Mouse (Mus musculus): ENCODE results near the gene Idh1. TPM values are rescaled to one million over a fixed set of nuclear protein-coding genes. Genes with fewer than 3 reads are reported as not detected.

Gene Idh1
- polyA plus RNA-seq, 1 experiment from 2014 or later, result 436 TPM

DNA sequence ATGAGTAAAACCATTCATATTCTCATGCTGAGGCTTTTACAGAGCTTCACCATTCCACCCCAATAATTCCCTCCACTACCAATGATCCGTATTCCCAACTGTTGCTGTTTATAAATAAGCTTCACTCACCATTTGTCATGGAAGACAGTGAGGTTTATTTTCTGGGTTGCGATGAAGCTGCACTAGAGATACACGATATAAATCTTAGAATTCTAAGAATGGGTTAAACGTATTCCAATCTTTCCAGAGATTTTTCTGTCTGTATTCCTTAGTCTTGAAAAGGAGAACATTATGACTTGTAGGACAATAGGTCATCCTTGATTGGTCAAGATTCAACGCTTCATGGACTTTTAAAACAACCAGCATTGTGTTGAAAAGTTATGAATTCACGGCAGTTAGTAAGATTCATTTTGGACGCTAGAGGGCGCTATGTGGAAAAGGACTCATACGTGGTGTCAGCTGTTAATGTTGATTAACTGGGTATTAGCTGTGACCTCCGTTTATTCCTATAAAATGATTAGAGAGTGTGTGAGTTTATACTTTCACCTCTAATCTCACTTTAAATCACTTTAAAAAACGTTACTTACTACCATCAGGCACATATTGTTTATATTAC lies 6.6 kb downstream of the Idh1 start:
- Histone ChIP-seq H3K4me2 (replicated peaks; ENCODE audit: low read depth, low read length) (peak overlapping the region; percentile 57), H3K27me3 (ENCODE audit: control insufficient read depth, insufficient read depth, low read length) (no peaks in the 10 kb centered on the region), H3K27ac (ENCODE audit: low read depth, low read length) (peak overlapping the region; percentile 98; the same call in 1 of the 2 replicates), H3K9ac (ENCODE audit: low read depth, low read length) (peak overlapping the region; percentile 60), H3K9me3 (ENCODE audit: control insufficient read depth, low read length) (no peaks in the 10 kb centered on the region), H3K4me3 (ENCODE audit: low read depth, low read length) (peak overlapping the region; percentile 85), H3K36me3 (ENCODE audit: control insufficient read depth, insufficient read depth, low read length) (no peaks in the 10 kb centered on the region), H3K4me1 (replicated peaks; ENCODE audit: control insufficient read depth, insufficient read depth, low read length) (no peaks in the 10 kb centered on the region)
- DNase-seq (ENCODE audit: low spot score) (peak; percentile 89), ATAC-seq (ENCODE audit: low FRiP score) (no peak)
- WGBS, result 6% methylated on average over 11 of the region's 11 CpGs

DNA sequence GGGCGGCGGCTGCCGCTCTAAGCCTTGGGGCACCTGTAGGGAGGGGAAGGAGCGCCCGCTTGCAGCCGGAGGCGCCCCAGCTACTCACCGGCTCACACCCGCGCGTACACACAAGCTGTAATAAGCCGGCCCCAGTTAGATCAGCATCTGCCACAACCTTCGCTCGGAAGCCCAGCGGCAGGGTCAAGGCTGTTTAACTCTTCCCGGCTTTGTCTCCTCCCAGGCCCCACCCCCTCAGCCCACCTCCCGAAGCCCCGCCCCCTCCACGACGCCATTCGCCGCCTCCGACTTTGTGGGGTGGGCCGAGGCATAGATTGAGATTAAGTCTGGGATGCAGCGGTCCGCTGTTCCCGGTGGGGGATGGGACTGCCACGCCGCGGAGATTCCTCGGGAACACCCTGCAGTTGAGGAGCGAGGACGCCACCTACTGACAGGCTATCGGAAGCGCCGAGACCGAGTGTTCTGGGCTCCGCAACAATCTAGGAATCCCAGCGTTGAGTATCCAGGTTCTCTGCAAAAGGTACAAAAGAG lies 7.3 kb downstream of the Idh1 start:
- H3K27me3 ChIP-seq (ENCODE audit: control insufficient read depth, insufficient read depth, low read length), result no peaks in the 10 kb centered on the region
- peak overlapping the region; percentile 85 for H3K4me3 ChIP-seq (ENCODE audit: low read depth, low read length)
- no peaks in the 10 kb centered on the region for H3K4me1 ChIP-seq (replicated peaks; ENCODE audit: control insufficient read depth, insufficient read depth, low read length)
- H3K4me2 ChIP-seq (replicated peaks; ENCODE audit: low read depth, low read length), result peak overlapping the region; percentile 57
- peak; percentile 98 for DNase-seq (ENCODE audit: low spot score)
- peak overlapping the region; percentile 98 for H3K27ac ChIP-seq (ENCODE audit: low read depth, low read length)
- H3K36me3 ChIP-seq (ENCODE audit: control insufficient read depth, insufficient read depth, low read length), result no peaks in the 10 kb centered on the region
- WGBS, result under 1% methylated on average over 33 of the region's 39 CpGs
- ATAC-seq (ENCODE audit: low FRiP score), result peak; percentile 94
- H3K9ac ChIP-seq (ENCODE audit: low read depth, low read length), result peak overlapping the region; percentile 91
- no peaks in the 10 kb centered on the region for H3K9me3 ChIP-seq (ENCODE audit: control insufficient read depth, low read length)

DNA sequence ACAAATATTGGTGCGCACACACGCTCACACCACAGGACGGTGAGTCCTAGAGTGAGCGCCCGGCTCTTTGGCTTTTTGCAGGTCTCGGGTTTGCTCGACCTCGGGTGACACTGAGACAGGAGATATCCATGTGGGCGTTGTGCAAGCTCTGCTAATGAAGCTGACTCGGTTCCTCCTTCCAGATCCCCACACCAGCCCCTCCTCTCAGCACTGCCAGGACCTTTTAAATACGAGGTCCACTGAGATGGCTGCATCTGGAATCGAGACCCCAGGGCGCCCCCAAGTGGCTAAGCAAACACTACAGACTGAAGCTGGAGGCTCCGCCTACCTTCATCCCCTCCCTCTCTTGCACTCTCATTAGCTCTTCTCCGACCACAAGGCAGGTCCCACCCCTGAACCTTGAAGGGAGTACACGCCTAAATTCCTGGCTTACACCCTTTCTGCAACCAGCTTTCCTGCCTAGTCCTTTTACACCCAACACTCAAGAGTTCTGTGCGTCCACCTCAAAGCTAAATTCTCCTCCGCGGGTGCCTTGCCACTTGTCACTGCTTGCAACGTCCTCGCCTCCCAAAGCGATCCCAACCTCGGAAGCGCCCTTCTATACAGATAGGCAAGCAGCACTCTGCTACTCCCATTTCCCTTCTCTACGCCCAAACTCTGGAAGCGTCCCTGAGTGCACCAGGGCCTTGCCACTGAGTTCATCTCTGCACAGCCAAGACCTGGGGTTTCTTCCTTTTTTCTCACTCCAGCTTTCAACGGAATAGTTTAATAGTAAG lies 8.0 kb downstream of the Idh1 start:
- DNase-seq (ENCODE audit: low spot score), result peak; percentile 93
- Histone ChIP-seq H3K9ac (ENCODE audit: low read depth, low read length) (peak overlapping the region; percentile 91), H3K4me2 (replicated peaks; ENCODE audit: low read depth, low read length) (peak overlapping the region; percentile 42), H3K36me3 (ENCODE audit: control insufficient read depth, insufficient read depth, low read length) (no peaks in the 10 kb centered on the region), H3K9me3 (ENCODE audit: control insufficient read depth, low read length) (no peaks in the 10 kb centered on the region), H3K4me3 (ENCODE audit: low read depth, low read length) (peak overlapping the region; percentile 85), H3K27ac (ENCODE audit: low read depth, low read length) (peak overlapping the region; percentile 98), H3K27me3 (ENCODE audit: control insufficient read depth, insufficient read depth, low read length) (no peaks in the 10 kb centered on the region), H3K4me1 (replicated peaks; ENCODE audit: control insufficient read depth, insufficient read depth, low read length) (no peaks in the 10 kb centered on the region)
- WGBS, result 6% methylated on average over 27 of the region's 27 CpGs
- peak; percentile 86 for ATAC-seq (ENCODE audit: low FRiP score)

DNA sequence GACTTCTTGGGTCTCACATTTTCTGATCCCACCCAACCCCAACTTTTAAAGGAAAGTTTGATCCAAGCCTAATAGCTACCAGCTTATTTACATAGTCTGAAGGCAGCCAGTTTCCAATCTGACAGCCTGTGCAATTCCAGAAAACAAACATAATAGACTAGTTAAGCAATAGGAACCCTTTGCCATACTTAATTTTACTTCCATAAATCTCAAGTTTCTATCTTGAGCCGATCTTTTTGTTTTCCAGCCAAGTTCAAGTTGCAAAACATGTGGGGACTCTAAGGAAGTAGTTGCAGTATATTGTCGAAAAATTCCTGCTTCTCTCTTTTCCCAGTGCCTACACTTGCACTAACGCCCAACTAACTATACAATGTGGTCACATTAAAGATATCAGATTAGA lies 8.8 kb downstream of the Idh1 start:
- Histone ChIP-seq H3K4me3 (ENCODE audit: low read depth, low read length) (peak overlapping the region; percentile 85), H3K9me3 (ENCODE audit: control insufficient read depth, low read length) (no peaks in the 10 kb centered on the region), H3K27ac (ENCODE audit: low read depth, low read length) (no peak overlapping the region), H3K4me1 (replicated peaks; ENCODE audit: control insufficient read depth, insufficient read depth, low read length) (no peaks in the 10 kb centered on the region), H3K4me2 (replicated peaks; ENCODE audit: low read depth, low read length) (peak overlapping the region; percentile 42), H3K9ac (ENCODE audit: low read depth, low read length) (0 out of 2 replicates have a peak overlapping the region, but pooled peaks have one; percentile 16), H3K36me3 (ENCODE audit: control insufficient read depth, insufficient read depth, low read length) (peaks cover 2% of the 10 kb centered on the region; the same call in 1 of the 2 replicates), H3K27me3 (ENCODE audit: control insufficient read depth, insufficient read depth, low read length) (no peaks in the 10 kb centered on the region)
- ATAC-seq (ENCODE audit: low FRiP score) (no peak), DNase-seq (ENCODE audit: low spot score) (no peak)
- WGBS, result 78% methylated on average over 3 of the region's 3 CpGs

DNA sequence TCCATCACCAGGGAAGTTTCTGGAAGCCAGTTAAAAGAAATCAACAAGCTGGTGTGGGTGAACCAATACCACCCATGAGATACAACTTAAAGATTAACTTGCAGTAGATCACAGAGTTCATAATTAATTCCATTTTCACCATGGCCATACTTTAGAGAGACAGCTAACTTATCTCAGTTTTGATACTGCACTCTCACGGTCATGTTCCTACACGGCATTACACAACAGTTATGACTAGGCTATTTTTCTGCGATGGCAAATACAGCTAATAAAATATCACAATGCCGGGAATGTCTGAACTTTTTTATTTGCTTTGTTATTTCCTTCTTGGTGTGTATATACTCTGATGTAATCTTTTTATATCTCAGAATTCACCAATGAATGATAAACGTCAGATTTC lies 9.4 kb downstream of the Idh1 start:
- Histone ChIP-seq H3K27ac (ENCODE audit: low read depth, low read length) (no peak overlapping the region), H3K27me3 (ENCODE audit: control insufficient read depth, insufficient read depth, low read length) (no peaks in the 10 kb centered on the region)

DNA sequence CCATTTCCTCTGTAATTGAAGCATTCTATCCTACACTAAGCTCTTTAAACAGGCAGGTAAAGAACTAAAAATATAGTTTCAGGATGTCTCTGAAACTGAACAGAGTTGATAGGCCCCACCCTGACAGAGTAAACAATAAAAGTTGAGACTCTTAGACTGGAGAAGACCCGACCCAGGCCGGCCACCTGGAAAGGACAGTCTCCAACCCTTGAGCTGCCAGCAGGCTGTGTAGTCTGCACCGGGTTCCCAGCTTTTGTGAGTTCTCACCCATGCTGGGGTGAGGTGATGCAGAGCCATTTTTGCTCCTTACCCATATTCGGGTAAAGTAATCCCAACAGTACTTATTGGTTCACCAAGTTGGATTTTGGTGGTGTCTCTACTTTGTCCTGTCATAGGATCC lies 10.1 kb downstream of the Idh1 start:
- Histone ChIP-seq H3K4me1 (replicated peaks; ENCODE audit: control insufficient read depth, insufficient read depth, low read length) (no peaks in the 10 kb centered on the region), H3K9ac (ENCODE audit: low read depth, low read length) (no peak overlapping the region), H3K4me2 (replicated peaks; ENCODE audit: low read depth, low read length) (no peak overlapping the region), H3K36me3 (ENCODE audit: control insufficient read depth, insufficient read depth, low read length) (peaks cover 2% of the 10 kb centered on the region; the same call in 1 of the 2 replicates), H3K9me3 (ENCODE audit: control insufficient read depth, low read length) (no peaks in the 10 kb centered on the region), H3K27me3 (ENCODE audit: control insufficient read depth, insufficient read depth, low read length) (no peaks in the 10 kb centered on the region), H3K4me3 (ENCODE audit: low read depth, low read length) (no peak overlapping the region), H3K27ac (ENCODE audit: low read depth, low read length) (no peak overlapping the region)
- ATAC-seq (ENCODE audit: low FRiP score), result no peak
- DNase-seq (ENCODE audit: low spot score), result no peak
- WGBS, result 80% methylated on average over 4 of the region's 4 CpGs

More for the DNA sequence above, 9.4 kb downstream of the Idh1 start:
- Histone ChIP-seq H3K9ac (ENCODE audit: low read depth, low read length) (no peak overlapping the region), H3K4me3 (ENCODE audit: low read depth, low read length) (no peak overlapping the region), H3K9me3 (ENCODE audit: control insufficient read depth, low read length) (no peaks in the 10 kb centered on the region), H3K4me2 (replicated peaks; ENCODE audit: low read depth, low read length) (0 out of 2 replicates have a peak overlapping the region, but pooled peaks have one; percentile 4), H3K4me1 (replicated peaks; ENCODE audit: control insufficient read depth, insufficient read depth, low read length) (no peaks in the 10 kb centered on the region), H3K36me3 (ENCODE audit: control insufficient read depth, insufficient read depth, low read length) (peaks cover 2% of the 10 kb centered on the region; the same call in 1 of the 2 replicates)
- no peak for ATAC-seq (ENCODE audit: low FRiP score)
- no peak for DNase-seq (ENCODE audit: low spot score)
- WGBS, result 92% methylated on average over 5 of the region's 5 CpGs

DNA sequence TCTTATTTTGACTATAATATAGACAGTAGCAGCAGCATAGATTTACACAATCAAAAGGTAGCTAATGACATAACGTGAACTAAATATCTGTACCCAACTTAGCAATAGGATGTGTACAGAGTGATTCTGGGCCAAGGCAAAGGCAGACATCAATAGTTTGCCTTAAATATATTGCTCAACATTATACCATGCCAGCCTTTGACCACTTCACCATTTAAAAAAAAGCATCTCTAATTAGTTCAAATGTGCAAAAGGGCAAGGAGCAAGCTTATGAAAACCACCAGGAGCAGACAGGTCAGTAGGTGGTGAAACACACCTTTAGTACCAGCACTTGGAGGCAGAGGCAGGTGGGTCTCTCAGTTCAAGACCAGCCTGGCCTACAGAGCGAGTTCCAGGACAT lies 12.6 kb downstream of the Idh1 start:
- Histone ChIP-seq H3K4me1 (replicated peaks; ENCODE audit: control insufficient read depth, insufficient read depth, low read length) (no peaks in the 10 kb centered on the region), H3K27ac (ENCODE audit: low read depth, low read length) (no peak overlapping the region), H3K27me3 (ENCODE audit: control insufficient read depth, insufficient read depth, low read length) (no peaks in the 10 kb centered on the region), H3K9ac (ENCODE audit: low read depth, low read length) (no peak overlapping the region), H3K9me3 (ENCODE audit: control insufficient read depth, low read length) (no peaks in the 10 kb centered on the region), H3K4me2 (replicated peaks; ENCODE audit: low read depth, low read length) (no peak overlapping the region), H3K36me3 (ENCODE audit: control insufficient read depth, insufficient read depth, low read length) (peaks cover 4% of the 10 kb centered on the region; the same call in 1 of the 2 replicates), H3K4me3 (ENCODE audit: low read depth, low read length) (no peak overlapping the region)
- DNase-seq (ENCODE audit: low spot score) (no peak), ATAC-seq (ENCODE audit: low FRiP score) (no peak)
- WGBS, result 93% methylated on average over 2 of the region's 2 CpGs

DNA sequence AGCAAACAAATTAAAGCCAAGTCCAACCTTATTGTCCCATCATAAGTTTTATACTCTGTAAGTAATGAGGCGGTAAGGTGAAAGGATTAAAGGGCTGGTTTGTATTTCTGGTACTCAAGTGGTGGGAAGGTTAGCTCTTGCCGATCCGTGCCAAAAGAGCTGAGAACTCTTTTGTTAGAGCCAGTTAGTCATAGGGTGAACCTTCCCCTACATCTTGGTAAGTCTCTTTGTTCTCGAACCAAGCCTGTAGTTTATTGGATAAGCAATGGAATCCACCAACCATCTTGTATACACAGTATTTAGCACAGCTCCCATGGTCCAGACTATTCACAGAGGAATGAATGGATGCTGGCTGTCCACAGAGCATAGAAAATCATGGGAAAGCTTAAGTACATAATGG lies 14.7 kb downstream of the Idh1 start:
- H3K4me3 ChIP-seq (ENCODE audit: low read depth, low read length), result no peak overlapping the region
- no peak for DNase-seq (ENCODE audit: low spot score)
- ATAC-seq (ENCODE audit: low FRiP score), result no peak
- no peaks in the 10 kb centered on the region for H3K27me3 ChIP-seq (ENCODE audit: control insufficient read depth, insufficient read depth, low read length)
- peaks cover 13% of the 10 kb centered on the region; the same call in 1 of the 2 replicates for H3K36me3 ChIP-seq (ENCODE audit: control insufficient read depth, insufficient read depth, low read length)
- no peak overlapping the region for H3K4me2 ChIP-seq (replicated peaks; ENCODE audit: low read depth, low read length)
- H3K4me1 ChIP-seq (replicated peaks; ENCODE audit: control insufficient read depth, insufficient read depth, low read length), result no peaks in the 10 kb centered on the region
- H3K9ac ChIP-seq (ENCODE audit: low read depth, low read length), result no peak overlapping the region
- no peak overlapping the region for H3K27ac ChIP-seq (ENCODE audit: low read depth, low read length)
- H3K9me3 ChIP-seq (ENCODE audit: control insufficient read depth, low read length), result no peaks in the 10 kb centered on the region
- WGBS, result 87% methylated on average over 4 of the region's 4 CpGs
